Mouse (Mus musculus) T-helper 17 cell (primary cell): ENCODE results near the gene Pip5k1b.

Experiments used
- in situ Hi-C, 2 experiments: fragments of 300-600 bp; cut with MboI, MseI; formaldehyde crosslinking; loops; 1 replicate in 1 of 2; 2 replicates in 1 of 2; pipeline ENCODE4 v1.15.1; 2025; ENCODE audit warnings: high pct_unique_total_duplicates in 2 of 2

Gene Pip5k1b

GRCm38 (mm10) chr19:24518384-24518783 lies 37.3 kb downstream of the Pip5k1b start:
- in situ Hi-C loops: no loop called here

- in situ Hi-C loops: no loop called here
Measured at GRCm38 (mm10) chr19:24517057-24517456, 38.6 kb downstream of the Pip5k1b start.

GRCm38 (mm10) chr19:24515941-24516340 lies 39.7 kb downstream of the Pip5k1b start:
- in situ Hi-C loops: no loop called here

DNA sequence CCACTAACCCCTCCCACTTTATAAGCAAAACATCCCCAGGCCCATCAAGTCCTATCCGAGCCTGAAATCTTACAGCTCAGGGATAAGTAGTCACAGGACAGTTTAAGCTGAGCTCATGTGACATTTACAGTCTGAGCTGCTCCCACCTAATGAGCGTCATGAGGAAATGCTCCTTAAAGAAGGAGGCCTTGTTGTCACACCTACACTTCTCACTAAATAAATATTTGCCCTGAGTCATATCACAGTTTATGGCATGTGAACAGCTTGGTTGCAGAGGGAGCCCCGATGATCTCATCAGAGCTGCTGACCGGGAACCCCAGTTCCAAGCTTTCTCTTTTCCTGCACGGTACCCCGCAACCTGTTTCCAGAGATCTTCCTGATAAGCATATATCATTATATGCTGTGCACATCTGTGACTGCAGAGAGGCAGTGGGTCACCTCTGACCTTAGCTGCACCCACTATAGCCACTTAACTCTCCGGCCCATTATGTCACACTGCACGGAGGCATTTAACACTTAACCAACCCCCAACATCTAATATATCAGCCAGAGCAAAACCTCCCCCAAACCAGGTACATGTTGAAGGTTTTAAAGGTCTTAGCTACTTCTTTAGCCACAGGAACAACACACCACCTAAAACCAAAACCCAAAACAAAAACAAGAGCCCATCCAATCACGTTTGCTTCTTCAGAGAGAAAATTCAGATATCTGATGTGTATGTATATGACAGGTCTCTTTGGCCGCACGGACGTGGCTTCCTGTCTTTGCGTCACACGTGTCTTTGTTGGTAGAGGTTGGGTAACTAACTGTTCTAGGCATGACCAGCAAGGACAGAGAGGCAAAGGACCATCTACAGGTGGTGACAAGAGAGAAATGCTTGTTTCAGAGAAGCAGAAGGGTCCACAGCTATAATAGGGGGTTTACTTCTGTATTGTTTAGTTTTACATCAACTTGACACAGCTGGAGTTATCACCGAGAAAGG lies 40.7 kb downstream of the Pip5k1b start:
- in situ Hi-C loops: no loop called here

DNA sequence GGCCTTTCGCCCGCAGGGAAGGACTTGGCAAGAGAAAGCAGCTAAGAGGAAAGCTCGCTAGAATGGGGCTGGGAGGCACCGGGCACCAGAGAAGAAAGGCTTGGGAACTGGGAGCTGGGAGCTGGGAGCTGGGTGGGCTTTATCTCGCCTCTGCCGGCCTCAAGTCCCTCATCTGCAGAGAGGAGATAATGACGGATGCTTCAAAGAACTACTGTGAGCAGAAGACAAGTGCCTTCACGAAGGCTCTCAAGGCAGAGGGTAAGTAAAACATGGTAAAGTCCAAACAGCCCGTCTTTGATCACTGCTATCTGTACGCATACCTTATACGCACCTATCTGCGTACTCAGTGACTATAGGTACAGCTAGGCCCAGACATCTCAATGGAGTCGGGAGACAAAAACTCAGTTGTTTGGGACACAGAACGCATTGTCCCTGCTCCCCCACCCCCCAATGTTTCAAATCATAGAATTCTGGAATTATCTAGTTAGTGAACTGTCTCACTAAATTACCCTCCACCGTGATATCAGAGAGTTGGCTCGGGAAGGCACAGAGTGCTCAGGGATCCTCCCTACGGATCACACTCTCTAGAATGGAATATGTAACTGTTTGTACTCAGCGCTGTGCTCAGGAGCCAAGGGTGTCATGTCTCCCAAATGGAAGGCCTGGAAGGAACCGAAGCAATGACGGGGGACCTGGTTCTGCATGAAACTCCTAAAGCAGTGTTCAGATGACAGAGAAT lies 42.4 kb downstream of the Pip5k1b start:
- in situ Hi-C loops: no loop called here

GRCm38 (mm10) chr19:24511939-24512338 lies 43.7 kb downstream of the Pip5k1b start:
- in situ Hi-C loops: no loop called here

- in situ Hi-C loops: no loop called here
Measured at GRCm38 (mm10) chr19:24509391-24509790, 46.3 kb downstream of the Pip5k1b start.

DNA sequence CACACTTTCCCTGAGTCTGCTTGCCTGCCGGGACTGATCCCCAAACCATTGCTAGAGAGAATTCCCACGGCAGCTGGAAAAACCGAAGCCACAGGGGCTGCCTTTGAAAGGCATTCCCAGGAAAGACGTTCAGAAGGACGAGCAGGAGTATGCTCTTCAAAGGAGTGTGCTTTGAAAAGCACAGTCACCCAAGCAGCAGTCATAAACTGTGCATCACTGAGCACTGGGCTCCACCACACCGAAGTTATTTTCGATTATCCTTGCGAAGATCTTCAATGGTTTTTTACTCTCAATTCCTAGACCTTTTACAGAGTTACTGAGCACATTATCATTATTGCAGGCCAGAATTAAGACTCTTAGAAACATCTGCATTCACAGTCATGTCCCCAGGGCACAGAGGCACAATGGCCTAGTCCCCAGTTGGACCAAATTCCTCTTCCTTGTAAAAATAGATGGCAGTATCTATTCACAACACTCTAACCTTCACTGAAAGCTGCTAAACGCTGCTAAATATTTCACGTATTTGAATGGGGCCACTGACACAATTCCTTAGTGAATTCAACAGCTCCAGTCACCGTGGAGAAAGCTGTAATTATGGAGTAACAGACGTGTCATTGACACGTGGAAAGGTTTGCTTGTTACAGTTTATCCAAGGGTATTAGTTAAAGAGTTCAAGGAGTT lies 47.4 kb downstream of the Pip5k1b start:
- in situ Hi-C loops: no loop called here

GRCm38 (mm10) chr19:24502736-24503421 lies 52.8 kb downstream of the Pip5k1b start:
- in situ Hi-C loops: no loop called here

DNA sequence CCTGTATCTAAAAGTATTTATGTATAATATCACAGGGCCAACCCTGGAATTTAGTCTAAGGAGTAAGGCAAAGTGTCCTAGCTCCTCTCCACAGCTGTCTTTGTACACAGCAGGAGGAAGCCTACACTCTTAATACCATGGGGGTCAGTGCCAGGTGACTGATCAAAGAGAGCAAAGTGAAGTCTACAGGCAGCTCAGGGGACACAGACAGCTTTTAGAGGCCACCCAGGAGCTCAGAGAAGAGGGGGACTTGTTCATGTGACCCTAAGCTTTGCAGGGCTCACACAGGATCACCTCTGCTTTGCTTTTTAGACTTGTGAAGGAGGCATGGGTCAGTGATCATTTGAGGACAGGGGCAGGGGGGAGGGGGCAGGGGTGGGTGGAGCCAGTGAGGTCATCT lies 54.1 kb downstream of the Pip5k1b start:
- in situ Hi-C loops: no loop called here

DNA sequence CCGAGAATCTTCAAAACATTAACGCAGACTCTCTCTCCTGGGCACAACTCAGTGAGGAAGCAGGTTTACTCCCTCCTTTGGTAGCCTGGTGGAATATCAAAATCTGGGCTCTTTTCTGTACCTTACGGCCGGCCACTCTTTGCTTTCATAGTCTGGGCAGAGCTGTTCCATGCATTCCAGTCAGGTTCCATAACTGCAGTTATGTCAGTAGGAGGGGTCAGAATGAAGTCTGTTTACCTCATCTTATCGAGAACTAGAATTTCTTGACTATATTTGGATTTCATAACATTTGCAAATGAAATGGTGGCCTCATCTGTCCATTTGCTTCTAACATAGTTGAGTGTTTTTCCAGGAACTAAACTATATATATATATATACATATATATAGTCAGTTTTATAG lies 55.2 kb downstream of the Pip5k1b start:
- in situ Hi-C loops: no loop called here

DNA sequence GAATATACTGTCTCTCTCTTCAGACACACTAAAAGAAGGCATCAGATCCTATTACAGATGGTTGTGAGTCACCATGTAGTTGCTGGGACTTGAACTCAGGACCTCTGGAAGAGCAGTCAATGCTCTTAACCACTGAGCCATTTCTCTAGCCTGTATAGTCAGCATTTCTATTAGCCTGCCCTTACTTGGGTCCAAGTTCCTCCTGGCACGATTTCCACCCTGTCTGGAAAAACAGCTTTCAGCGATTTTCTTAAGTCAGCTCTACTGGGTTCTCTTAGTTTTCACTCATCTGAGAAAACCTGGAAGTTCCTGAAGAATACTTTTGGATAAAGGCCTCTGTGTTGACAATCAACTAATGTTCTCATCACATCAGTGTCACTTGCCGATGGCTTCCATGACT lies 56.4 kb downstream of the Pip5k1b start:
- in situ Hi-C loops: no loop called here

DNA sequence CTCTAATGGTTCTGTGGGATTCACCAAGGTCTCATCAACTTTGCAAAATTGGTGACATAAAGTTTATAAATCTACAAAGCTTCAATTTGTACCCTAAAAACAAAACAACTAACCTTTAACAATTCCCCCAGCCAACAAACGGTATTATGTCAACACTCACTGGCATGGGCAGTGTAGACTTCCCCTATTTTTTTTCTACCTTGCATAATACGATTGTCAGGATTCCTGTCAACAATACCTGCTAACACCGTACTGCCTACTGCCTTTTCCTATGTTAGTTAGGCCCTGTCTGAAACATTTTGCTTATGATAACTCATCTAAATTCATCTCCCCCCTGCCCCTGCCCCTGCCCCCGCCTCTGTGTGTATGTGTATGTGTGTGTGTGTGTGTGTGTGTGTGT lies 61.8 kb downstream of the Pip5k1b start:
- in situ Hi-C loops: no loop called here

DNA sequence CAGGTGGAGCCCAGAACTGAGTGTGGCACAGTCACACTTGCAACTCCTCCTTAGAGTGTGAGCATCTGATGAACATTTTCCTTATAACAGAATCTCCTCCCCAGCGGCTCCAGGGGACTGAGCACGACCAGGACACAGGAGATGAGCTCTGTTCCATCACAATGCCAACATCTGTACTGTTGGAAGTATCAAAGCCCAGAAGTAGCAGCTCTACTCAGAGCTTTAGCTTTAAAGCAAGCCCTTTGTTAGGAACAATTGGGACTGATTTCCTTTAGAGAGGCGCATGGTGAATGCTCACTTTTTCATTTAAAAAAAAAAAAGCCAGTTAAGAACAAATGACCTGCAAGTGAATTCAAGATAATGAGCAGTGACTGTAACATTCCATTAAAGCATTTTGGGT lies 63.8 kb downstream of the Pip5k1b start:
- in situ Hi-C loops: no loop called here

GRCm38 (mm10) chr19:24490275-24490674 lies 65.4 kb downstream of the Pip5k1b start:
- in situ Hi-C loops: no loop called here

GRCm38 (mm10) chr19:24486433-24487296 lies 69.0 kb downstream of the Pip5k1b start:
- in situ Hi-C loops: loop anchor here in 1 of 2 experiments (10.0 kb wide), 1 partner anchor 1342 kb away; the partner anchor contains the start of gene Klf9

GRCm38 (mm10) chr19:24484612-24485194 lies 71.0 kb downstream of the Pip5k1b start:
- in situ Hi-C loops: loop anchor here in 1 of 2 experiments (10.0 kb wide), 1 partner anchor 1340 kb away; the partner anchor contains the start of gene Klf9

GRCm38 (mm10) chr19:24480916-24481315 lies 74.8 kb downstream of the Pip5k1b start:
- in situ Hi-C loops: loop anchor here in 1 of 2 experiments (10.0 kb wide), 1 partner anchor 1336 kb away; the partner anchor contains the start of gene Klf9
